Mouse (Mus musculus) retina, adult 2 months (tissue): ENCODE data around the gene Mis12.
A peak's percentile ranks its signal among the peaks of the same experiment; 100 is the strongest.

ENCODE experiments used
- DNase-seq: peaks from one replicate; pipeline ENCODE4 v3.0.0-alpha.2; 2012; ENCODE audit warnings: low read depth, low spot score

The Mis12 gene

DNA sequence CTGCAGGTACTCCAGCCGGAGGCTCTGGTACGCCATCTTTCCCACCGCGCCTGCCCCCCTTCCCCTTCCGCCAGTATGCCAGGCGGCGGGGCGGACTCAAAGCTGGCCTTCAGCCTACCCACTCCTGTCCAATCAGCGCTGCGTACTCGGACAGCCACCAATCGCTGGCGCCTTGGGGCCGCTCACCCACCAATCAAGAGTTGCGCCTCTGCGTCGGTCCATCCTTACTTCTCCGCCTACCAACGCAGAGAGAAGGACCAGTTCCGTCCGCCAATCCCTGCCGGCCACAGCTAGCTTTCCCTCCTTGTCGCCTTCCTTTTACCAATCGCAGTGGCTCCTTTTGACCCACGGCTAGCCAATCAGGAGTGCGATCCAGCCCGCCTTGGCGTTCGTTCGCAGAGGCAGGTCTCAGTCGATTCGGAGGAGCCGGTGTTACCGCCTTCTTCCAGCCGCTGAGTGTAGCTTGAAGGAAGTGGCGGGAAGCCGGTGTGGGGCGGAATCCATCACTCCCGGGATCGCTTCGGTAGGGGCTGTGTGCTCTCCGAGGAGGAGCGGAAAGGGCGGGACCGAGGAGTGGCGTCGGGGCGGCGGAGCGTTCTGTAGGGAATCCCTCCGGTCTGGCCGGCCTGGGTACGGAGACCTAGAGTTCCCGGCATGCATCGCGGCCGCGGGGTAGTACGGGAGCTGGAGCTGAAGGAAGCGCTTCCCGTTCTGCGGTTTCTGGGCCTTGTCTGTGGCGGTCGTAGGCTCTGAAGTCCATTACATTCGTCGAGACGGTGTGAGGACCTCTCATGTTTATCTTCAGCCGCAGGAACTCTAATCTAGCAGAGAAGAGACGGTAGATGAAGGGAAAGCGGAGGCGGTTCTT, at the start of gene Mis12, which contains the start of gene Derl2:
TSS of gene Mis12 (plus strand) at position 411 of the 868 bp plus-strand sequence.
TSS of gene Derl2 (minus strand) at position 641 of the 868 bp plus-strand sequence.
- peak; percentile 98 for DNase-seq

DNA sequence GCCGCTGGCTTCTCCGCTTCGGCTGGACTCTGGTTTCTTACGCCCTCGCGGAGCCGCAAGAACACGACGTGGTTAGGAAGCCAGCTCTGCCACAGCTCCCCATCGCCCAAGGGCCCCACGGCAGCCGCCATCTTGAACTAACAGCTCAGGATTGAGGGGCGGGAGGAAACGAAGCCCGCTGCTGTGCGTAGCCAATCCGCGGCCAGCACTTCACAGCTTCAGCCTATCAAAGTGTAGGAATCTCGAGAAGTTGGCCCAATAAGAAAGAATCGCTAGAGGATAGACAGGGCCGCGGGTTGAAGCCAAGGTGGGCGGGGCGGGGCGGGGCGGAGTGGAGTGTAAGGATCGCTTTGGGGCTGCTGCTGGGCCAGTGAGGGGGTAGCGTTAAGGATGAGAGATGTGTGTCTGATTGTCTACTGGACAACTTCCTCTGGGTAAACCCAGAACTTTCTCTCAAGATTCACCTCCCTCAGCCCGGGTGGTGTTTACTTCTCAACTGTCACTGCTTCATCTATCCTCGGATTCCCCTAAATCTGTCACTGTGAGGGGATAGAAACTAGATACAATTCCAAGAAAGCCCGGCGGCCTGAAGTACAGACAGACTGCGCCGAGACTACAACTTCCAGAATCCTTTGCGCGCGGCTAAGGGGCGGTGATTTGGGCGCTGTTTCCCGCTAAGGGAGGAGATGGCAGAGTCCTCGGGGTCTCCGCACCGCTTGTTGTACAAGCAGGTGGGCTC, 49.4 kb upstream of the Mis12 start, which contains the start of the genes Nup88 and Rpain:
TSS of gene Nup88 (minus strand) at position 153 of the 739 bp plus-strand sequence.
TSS of gene Rpain (plus strand) at position 393 of the 739 bp plus-strand sequence.
- DNase-seq, result peak; percentile 89

DNA sequence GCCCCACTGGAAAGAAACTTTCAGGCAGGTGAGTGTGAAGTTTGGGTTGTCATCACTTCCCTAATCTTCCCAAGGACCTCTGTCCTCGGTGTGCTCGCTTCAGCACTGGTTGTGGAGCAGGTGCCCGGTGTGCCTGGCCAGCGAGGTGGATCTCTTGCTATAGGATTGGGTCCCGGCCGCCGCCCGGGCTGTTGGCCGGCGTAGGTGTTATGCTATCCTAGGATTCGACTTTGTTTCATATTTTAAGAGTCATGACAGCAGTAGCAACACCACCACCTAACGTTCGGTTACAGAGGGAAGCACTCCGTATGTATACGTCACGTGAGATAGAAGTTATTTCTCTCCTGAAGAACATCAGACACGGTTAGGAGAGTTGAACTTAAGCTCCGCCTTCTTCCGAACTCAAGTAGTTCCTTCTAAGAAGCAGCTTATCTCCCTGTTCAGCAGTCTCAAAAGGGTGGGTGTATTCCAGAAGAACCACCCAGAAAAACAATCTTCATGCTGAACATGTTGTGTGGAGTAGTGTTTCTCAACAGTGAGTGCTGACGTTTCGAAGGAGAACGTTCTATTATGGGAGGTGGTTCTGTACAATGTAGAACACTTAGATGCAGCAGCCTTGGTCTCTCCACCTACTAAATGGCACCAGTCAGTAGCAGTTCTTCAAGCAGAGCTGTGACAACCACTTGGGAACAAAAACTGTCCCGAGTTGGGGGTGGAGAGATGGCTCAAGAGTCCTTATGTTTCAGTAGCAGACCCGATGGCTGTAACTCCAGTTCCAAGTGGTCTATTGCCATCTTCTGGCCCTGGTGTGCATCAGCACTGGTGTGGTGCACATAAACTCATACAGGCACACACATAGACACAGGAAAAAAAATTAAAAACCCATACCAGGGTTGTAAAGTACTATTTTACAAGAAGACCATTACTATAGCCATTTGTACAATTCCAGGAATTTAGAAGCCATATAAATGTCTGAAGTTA, 48.6 kb upstream of the Mis12 start:
- DNase-seq, result no peak

DNA sequence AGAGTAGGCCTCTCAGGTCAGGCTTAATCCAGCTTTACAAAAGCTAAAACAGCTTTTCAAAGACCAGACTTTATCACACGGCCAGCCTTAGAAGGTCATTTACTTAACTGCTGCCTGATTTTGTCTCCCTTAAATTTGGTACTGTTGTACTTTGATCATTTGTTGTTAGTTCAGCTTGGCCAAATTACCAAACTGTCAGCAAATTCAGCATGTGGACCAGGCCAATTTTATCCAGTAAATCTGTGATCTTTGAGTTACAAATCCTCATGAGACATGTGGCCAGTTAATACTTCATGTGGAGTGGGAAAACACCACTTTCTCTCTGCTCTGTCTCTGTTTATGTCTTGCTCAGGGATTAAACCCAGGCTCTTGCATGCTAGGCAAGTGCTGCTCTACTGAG, 46.8 kb upstream of the Mis12 start:
- no peak for DNase-seq

DNA sequence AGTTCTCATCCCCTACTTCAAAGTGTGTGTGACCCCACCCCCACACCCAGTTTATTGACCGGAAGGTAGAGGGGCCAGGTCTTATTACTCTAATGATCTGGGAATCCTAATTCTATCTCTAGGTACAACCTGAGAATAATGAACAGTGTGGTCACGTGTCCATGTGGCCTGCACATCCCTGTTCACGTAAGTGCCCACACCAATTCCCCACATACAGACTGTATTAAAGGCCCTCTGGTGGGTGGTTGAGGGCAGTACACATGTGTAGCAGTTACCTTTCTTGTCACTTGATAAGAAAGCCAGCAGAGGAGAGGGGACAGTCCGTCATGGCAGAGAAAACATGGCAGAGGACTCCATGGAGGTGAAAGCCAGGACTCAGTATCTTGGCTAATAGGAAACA, 45.5 kb upstream of the Mis12 start:
- no peak for DNase-seq

DNA sequence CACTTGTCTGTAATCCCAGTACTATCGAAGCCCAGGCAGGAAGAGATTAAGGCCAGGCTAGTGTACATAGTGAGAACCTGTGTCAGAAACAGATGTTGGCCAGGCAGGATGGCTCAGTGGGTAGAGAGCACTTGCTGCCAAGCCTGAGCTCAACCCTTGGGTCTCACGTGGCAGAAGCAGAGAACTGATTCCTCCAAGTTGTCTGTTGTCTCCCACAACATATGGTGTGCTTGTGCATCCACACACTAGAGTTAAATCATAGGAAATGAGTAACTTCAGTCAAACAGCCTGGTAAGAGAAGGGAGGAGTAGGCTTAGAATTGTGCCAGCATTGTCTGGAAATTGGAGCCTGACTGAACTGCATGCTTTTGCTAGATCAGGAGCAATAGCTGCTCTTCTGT, 44.2 kb upstream of the Mis12 start:
- no peak for DNase-seq

DNA sequence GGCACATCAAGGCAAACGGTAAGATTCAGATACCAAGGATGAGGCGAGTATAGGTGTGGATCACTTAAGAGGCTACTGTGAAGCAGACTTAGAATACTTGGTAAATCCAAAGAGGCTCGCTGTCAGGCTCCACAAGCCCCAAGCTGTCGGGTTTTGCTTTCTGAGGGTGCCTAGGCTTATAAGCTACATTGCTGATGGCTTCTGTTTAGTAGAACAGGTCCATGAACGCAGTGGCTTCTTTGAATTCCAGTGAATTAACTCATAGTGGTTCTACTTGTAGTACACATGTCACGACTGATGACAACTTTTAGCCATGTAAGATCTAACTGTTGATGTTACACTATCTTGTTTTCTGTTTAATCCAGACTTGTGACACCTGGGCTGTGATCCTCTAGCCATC, 42.1 kb upstream of the Mis12 start:
- DNase-seq, result no peak

DNA sequence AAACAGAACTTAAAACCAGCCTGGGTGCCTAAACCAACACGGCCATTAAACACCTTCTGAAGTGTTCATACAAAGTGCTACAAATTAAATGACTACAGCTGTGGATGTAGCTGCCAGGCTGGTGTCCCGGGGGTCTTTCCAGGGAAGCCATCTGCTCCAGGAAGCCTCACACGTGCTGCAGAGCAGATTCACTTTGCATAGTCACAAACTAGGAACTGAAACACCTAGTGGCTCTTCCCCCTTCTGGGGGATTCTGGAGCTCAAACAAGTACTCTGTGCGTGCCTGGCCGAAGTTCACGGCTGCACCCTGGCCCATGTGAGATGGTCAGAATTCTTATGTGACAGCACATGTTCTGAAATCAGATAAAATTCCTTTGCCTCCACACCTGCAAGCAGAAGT, 39.2 kb upstream of the Mis12 start:
- DNase-seq, result no peak

DNA sequence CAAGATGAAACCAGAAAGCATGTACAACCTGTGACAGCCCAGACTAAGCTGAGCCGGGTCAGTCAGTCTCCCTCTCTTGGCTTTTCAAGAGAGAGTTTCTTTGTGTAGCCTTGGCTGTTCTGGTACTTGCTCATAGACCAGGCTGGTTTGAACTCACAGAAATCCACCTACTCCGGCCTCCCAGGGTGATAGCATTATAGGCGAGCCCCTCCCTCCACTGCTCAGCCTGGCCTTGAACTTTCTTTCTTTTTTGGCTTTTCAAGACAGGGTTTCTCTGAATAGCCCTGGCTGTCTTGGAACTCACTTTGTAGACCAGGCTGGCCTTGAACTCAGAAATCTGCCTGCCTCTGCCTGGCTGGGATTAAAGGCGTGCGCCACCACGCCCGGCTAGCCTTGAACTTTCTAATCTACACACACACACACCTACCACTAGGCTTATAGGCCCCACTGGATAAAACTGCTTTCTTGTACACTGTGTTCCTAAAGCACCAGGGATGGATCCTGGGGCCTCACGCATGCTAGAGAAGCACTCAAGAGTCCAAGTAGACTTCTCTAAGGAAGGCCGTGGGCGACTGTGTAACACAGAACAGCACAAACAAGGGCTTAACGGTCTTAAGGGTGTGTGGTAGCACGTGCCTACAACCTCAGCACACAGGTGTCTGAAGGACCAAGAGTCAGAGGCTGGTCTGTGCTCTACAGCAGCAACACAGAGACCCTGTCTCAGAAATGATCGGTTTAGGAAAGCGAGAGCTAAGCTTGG, 38.5 kb upstream of the Mis12 start:
- no peak for DNase-seq

DNA sequence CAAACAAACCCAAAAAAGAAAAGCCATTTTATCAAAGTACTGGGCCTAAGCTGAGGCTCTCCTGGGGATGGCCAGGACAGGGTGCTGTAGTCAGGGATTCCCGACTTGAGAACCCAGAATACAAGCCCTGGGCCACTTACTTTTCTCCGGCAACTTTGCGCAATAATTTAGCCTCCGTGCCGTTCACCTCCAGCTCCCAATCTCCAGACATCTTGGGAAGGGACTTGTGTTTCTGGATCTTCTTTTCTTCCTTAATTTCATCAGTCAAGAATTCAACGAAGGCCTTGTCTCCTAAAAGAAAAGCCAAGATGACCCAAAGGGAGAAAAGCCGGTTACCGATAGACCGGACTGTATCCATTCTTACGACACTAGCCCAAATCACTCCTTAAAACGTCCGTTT, 37.4 kb upstream of the Mis12 start:
- no peak for DNase-seq

DNA sequence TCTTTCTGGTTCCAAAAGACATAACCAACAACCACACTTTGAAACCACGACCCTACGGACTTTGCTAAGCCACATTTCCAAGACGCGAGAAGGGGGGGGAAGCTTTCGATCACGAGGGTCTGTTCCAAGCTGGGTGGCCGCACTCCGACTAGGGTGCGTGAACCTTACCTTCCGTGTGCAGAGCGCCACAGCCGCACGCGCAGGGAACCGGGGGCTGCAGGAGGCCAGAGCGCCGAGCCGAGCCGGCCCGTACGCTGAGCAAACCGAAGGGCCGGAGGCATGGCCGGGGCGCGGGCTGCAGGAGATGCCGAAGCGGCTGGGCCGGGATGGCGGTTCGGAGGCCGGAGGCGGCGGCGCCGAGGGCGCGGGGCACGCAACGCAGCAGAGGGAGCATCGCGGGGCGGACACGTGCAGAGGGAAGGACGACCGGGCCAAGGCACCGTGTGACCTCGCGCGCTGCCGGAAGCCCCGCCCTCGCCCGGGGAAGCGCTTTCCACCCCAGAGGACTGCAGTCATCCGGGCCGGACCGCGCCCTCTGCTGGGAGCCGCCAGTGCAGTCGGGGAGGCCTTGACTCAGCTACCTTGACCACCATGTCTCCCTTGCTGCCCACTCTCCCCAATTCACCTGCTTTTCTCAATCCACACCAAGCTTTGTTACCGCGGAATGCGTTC, 36.7 kb upstream of the Mis12 start, which contains the start of gene C1qbp:
TSS of gene C1qbp (minus strand) at position 470 of the 672 bp plus-strand sequence.
- peak; percentile 78 for DNase-seq

DNA sequence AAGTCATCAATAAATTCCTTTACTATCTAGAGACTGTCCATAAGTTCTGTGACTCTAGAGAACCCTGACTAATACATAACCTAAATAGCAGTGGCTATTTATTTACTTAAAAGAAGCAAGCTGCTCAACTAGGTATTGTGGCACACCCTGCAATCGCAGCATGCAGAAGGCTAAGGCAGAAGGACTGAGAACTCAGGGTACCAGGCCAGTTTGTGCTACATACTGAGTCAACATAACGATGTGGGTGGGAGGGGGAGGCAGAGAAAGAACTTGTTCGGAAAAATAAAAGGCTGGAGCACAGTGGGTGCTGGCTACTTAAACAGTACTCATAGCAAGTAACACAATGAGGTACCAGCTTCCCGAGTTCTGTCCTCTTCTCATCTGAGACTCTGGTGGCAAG, 18.2 kb upstream of the Mis12 start:
- DNase-seq, result no peak

DNA sequence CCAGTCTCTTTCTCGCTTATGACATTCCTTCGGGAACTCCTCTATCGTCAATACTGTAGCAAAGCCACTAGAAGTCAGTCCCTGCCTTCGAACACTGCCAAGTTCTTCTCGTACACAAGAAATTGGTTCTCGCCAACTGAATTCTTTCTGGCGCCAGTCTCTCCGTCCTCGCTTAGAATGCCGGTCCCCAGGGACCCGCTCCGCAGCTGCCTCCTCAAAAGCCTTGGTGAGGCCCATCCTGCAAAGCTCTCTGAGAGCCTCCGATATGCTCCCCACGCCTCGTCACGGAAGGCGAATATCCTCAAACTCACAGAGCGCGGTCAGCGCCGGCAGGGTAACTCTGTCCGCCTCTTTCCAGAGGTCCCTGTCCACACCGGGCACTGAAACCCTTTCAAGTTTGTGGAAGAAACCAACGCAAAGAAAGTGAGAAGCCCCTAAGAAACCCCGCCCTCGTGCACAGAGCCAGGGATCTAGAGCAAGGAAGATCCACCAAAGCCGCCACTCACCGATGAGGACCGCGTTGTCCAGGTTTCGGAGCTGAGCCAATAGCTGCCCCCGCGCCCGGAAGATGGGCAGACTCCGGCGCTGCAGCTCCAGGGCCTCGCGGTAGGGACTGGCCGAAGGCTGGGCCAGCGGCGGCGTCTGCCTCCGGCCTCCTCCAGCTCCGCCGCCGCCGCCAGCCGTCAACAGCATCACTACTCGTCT, 15.6 kb upstream of the Mis12 start:
- no peak for DNase-seq

DNA sequence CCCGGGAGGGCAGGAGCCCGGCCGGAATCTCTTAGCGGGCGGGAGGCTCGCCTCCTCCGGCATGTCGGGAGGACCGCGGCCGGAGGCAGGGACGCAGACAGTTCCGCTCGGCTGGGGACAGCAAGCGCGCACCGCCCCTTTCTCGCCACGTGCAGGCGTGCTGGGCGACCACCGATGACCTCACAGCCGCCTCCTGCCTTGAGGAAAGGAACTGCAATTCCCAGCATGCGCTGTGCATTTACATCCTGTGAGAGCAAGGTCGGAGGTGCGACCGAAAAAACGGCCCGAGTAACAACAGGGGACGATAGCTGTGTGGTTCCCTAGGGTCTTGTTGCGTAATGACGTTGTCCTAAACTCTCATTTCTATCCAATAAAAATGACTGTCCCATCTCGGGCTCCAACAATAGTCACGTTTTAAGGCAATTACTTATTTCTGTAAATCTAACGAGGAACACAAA, 15.1 kb upstream of the Mis12 start, which contains the start of gene Dhx33:
TSS of gene Dhx33 (minus strand) at position 122 of the 458 bp plus-strand sequence.
- peak; percentile 96 for DNase-seq

DNA sequence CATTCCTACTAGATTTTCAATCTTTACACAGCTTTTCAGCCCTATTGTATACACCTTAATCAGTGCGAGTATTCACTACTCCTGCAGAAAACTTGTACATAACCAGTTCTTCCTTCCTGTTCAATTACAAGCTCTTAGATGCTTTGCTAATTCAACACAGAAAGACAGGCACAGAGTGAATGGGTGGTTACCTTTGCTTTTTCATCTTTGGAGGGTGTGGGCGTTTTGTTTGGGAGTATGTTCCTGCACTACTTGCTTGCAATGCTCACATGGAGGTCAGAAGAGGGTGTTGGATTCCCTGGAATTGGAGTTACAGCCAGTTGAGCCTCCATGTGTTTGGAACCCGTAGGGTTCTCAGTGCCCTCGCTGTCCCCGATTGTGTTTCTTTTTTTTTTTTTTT, 14.4 kb upstream of the Mis12 start:
- DNase-seq, result no peak

DNA sequence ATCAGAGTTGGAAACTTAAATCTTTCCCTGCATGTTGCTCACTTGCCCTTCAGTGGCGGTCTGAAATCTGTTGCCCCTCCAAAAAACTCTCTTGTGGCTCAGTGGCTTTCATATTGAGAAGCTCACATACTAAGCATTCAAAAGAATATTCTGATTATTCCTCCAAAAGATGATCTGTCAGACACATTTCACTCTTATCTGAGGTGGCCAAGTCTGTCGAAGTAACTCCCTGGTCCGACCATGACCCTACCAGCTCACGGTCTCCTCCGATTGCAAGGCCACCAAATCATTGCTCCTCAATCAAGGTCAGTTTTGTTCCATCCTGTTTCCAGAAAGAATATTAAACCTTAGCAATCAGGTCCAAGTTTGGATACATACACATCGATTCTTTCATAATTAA, 12.4 kb upstream of the Mis12 start:
- DNase-seq, result no peak

DNA sequence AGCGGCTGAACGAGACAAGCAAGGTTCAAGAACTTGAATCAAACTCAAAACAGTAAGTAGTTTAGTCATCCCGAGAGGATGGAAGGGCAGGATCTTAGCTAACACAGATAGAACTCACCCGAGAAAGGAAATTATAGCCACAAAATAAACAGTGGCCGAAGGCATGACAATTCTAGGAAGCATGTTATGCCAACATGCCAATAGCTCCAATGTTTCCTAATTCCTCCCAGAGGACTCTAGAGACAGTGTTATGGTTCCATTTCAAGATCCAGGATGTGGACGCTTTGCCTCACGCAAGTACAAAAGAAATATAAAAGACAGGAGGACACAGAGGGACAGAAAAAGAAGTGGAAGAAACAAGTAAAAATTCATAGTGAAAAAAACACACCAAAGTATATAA, 11.6 kb upstream of the Mis12 start:
- no peak for DNase-seq

DNA sequence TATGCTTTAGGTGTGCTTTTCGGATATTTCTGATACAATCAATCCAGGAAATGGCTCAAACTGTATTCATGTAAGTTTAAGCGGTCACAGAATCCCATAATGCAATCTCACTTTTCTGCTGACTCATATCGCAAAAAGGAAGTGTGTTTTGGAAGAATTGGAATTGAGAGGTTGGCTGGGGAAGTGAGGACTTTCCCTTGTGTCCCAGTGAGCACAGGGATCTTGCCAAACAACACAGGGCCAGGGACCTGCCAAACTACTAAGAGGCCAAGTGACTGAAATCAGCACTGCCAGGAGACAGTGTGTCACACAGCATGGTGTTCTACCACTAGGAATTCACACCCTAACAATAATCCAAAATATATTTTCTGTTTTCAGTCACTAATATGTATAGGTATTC, 11.1 kb upstream of the Mis12 start:
- DNase-seq, result no peak

DNA sequence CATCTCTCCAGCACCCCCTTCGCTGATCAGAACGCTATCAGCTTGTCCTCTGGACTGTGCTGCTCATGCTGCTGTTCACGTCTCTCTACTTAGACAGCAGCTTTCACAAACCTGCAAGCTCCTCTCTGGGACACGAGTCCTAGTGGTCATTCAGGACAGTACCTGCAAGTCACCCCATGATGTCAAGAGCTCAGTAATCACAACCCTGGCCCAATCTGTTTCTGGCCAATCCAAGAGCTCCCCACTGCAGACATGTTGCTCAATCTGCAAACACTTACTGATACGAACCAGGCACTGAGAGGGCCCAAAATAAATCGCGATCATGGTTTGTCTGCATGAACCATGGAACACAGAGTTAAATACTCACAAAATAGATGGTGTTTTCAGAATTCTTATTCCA, 6.7 kb upstream of the Mis12 start:
- no peak for DNase-seq
